Mouse (Mus musculus) liver, adult 2 months (tissue): ENCODE results near the gene Srsf1.

Experiments used
- CTCF ChIP-seq: fragments of 200-500 bp; IDR thresholded peaks from 2 replicates; pipeline ENCODE4 v1.5.1; 2011; ENCODE audit warnings: low read depth, low read length, control low read depth
- POLR2A ChIP-seq: fragments of 200-500 bp; IDR thresholded peaks from 2 replicates; pipeline ENCODE4 v1.6.1; 2011; ENCODE audit warnings: low read length, control low read depth; ENCODE audit not compliant: insufficient read depth; ENCODE audit errors: extremely low read depth

- TF ChIP-seq POLR2A (no peak), CTCF (no peak)
These were observed 23.2 kb downstream of the Srsf1 start for GRCm38 (mm10) chr11:88070392-88070791.
